Mouse (Mus musculus) forebrain, embryonic 14.5 days (tissue): ENCODE measurements around the gene Tor4a. TPM values are rescaled to one million over a fixed set of nuclear protein-coding genes. Genes with fewer than 3 reads are reported as not detected.

Experiments
- ATAC-seq: fragments of 200-750 bp; cut with Nextera tagmentation; 2 replicates; pipeline ENCODE4 v1.8.0; 2017; ENCODE audit warnings: mild to moderate bottlenecking, moderate library complexity
- DNase-seq: peaks from one replicate; pipeline ENCODE4 v3.0.0-alpha.2; 2015; ENCODE audit warnings: low spot score
- H3K27ac ChIP-seq: fragments of 300-500 bp; sonication (generic); 2 replicates; pipeline ENCODE4 v1.5.1; 2014; ENCODE audit warnings: low read depth, mild to moderate bottlenecking, control low read depth, low read length, moderate library complexity
- H3K27me3 ChIP-seq: fragments of 300-500 bp; sonication (generic); replicated peaks from 2 replicates; pipeline ENCODE4 v1.6.1; 2014; ENCODE audit warnings: low read length, control low read depth, mixed read lengths; ENCODE audit not compliant: control insufficient read depth, insufficient read depth
- H3K36me3 ChIP-seq: fragments of 300-500 bp; sonication (generic); 2 replicates; pipeline ENCODE4 v1.6.1; 2014; ENCODE audit warnings: low read length, control low read depth; ENCODE audit not compliant: control insufficient read depth, insufficient read depth
- H3K4me1 ChIP-seq: fragments of 300-500 bp; sonication (generic); 2 replicates; pipeline ENCODE4 v1.6.1; 2014; ENCODE audit warnings: antibody characterized with exemption, low read length, control low read depth; ENCODE audit not compliant: control insufficient read depth, insufficient read depth
- H3K4me2 ChIP-seq: fragments of 300-500 bp; sonication (generic); 2 replicates; pipeline ENCODE4 v1.6.1; 2014; ENCODE audit warnings: mild to moderate bottlenecking, control low read depth, low read length
- H3K4me3 ChIP-seq: fragments of 300-500 bp; sonication (generic); 2 replicates; pipeline ENCODE4 v1.5.1; 2014; ENCODE audit warnings: low read depth, low read length, control low read depth
- H3K9ac ChIP-seq: fragments of 300-500 bp; sonication (generic); 2 replicates; pipeline ENCODE4 v1.6.1; 2014; ENCODE audit warnings: mild to moderate bottlenecking, low read length, control low read depth, moderate library complexity
- H3K9me3 ChIP-seq: fragments of 300-500 bp; sonication (generic); replicated peaks from 2 replicates; pipeline ENCODE4 v1.6.1; 2016; ENCODE audit warnings: low read length, control low read depth, mixed read lengths; ENCODE audit not compliant: control insufficient read depth
- WGBS: fragments of 180-500 bp; shearing (Covaris S2); extraction: QIAGEN DNeasy Blood & Tissue Kit; methylation state at CpG from one replicate; pipeline ENCODE4 v1.1.7; 2014; 5-methylcytosine and 5-hydroxymethylcytosine counted together
- polyA plus RNA-seq: library from polyadenylated mRNA; unstranded; fragments of >200 nt; fragmentation: Nextera tagmentation; extraction: Ambion mirVana; gene quantifications from 2 replicates; pipeline ENCODE4 v1.2.1, GENCODE M21; 2014

The Tor4a gene
- polyA plus RNA-seq, 1 experiment from 2014 or later: 0.97 TPM

DNA sequence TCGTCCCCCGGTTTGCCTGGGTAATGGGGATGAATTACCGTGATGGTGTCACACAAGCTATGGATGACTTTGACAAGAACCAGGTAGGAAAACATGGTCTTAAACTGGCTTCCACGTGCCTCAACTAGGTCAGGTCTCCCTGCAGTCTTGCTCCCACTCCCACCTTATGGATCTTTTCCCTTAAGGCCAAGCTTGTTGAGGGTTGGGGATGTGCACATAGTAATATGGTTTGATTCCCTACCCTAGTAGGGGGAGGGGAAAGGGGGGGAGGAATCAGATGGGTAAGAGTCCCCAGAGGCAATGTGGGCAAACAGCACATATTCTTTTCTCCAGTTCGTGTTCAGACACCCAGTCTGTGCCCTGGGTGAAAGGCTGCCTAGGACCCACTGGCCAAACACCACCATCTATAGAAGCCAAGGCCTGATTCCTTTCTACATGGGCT lies 24.7 kb upstream of the Tor4a start:
- Histone ChIP-seq H3K27me3 (no peaks in the 10 kb centered on the region), H3K27ac (no peak overlapping the region), H3K4me3 (no peak overlapping the region), H3K9ac (no peak overlapping the region), H3K4me1 (peaks cover 12% of the 10 kb centered on the region), H3K4me2 (no peak overlapping the region), H3K9me3 (no peaks in the 10 kb centered on the region), H3K36me3 (peaks cover 8% of the 10 kb centered on the region; the same call in 1 of the 2 replicates)
- ATAC-seq (no peak), DNase-seq (no peak)
- 74% methylated on average over 5 of the region's 5 CpGs for WGBS

DNA sequence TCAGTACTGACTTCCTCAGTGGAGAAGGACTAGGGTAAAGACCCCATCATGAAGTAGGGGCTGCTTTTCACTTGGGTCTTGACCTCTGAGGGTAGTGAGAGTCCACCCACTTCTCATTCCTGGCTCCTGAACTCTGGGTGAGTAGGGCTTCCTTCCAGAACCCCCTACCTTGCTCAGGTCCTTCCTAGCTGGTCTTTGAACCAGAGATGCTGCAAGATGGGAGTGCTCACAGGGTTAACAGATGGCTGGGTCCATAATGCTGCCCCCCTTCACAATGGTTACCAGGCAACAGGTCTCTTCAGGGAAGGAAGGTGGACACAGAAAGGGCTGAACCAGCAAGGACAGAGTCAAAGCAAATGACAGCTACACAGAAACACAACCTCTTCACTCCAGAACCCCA lies 21.8 kb upstream of the Tor4a start, which contains the start of gene Fam166a:
TSS of gene Fam166a (plus strand) at position 301 of the 400 bp plus-strand sequence.
- Histone ChIP-seq H3K36me3 (peaks cover 8% of the 10 kb centered on the region; the same call in 1 of the 2 replicates), H3K9me3 (no peaks in the 10 kb centered on the region), H3K9ac (no peak within 1 kb of the TSS), H3K4me1 (peaks cover 3% of the 10 kb centered on the region), H3K27ac (no peak within 1 kb of the TSS), H3K4me2 (no peak within 1 kb of the TSS), H3K4me3 (no peak within 1 kb of the TSS), H3K27me3 (no peaks in the 10 kb centered on the region)
- ATAC-seq (no peak), DNase-seq (no peak)

DNA sequence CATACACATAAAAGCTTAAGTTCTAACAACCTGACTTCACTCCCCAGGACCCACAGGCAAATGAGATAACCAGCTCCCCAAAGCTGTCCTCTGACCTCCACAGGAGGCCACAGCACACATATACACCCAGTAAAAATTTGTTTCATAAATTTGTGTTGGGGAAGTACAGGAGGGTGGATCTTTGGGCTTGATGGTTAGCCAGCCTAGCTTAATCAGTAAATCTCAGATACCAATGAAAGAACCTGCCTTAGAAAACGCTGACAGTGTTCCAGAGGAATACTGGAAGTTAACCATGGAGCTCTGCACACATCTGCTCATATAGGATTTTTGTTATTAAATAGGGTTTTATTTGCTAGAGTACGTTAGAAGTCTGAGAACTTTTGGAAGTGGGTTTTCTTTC lies 21.0 kb upstream of the Tor4a start:
- 67% methylated on average over 2 of the region's 2 CpGs for WGBS

DNA sequence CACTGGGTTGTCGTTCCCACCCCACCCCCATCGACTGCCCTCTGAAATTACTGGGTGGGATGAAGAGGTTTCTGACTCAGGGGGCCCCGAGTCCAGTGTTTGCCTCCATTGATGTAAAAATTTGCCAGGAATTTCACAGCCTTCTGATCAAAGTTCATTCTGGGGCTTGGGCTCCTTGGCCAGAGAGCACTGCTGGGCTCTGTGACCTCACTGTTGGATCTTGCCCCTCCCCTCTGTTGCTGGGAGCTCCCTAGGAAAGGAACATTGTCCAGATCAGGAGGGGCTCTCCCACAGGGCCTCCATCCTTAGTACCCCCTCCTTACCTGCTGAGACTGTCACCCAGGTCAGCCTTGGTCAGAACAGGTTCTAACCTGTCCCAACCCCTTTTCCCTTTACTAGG lies 17.8 kb upstream of the Tor4a start, which contains the start of gene Stpg3:
TSS of gene Stpg3 (minus strand) at position 194 of the 400 bp plus-strand sequence.
- Histone ChIP-seq H3K9me3 (no peaks in the 10 kb centered on the region), H3K36me3 (no peaks in the 10 kb centered on the region), H3K9ac (no peak within 1 kb of the TSS), H3K4me3 (no peak within 1 kb of the TSS), H3K27me3 (no peaks in the 10 kb centered on the region), H3K4me2 (no peak within 1 kb of the TSS), H3K27ac (no peak within 1 kb of the TSS), H3K4me1 (peaks cover 11% of the 10 kb centered on the region)
- ATAC-seq: no peak
- DNase-seq: no peak
- WGBS: 79% methylated on average over 3 of the region's 3 CpGs

More for the DNA sequence above, 21.0 kb upstream of the Tor4a start:
- Histone ChIP-seq H3K4me3 (no peak overlapping the region), H3K9ac (no peak overlapping the region), H3K27ac (no peak overlapping the region), H3K4me1 (no peaks in the 10 kb centered on the region), H3K4me2 (no peak overlapping the region), H3K9me3 (no peaks in the 10 kb centered on the region), H3K27me3 (no peaks in the 10 kb centered on the region), H3K36me3 (peaks cover 8% of the 10 kb centered on the region; the same call in 1 of the 2 replicates)
- ATAC-seq (no peak), DNase-seq (no peak)

DNA sequence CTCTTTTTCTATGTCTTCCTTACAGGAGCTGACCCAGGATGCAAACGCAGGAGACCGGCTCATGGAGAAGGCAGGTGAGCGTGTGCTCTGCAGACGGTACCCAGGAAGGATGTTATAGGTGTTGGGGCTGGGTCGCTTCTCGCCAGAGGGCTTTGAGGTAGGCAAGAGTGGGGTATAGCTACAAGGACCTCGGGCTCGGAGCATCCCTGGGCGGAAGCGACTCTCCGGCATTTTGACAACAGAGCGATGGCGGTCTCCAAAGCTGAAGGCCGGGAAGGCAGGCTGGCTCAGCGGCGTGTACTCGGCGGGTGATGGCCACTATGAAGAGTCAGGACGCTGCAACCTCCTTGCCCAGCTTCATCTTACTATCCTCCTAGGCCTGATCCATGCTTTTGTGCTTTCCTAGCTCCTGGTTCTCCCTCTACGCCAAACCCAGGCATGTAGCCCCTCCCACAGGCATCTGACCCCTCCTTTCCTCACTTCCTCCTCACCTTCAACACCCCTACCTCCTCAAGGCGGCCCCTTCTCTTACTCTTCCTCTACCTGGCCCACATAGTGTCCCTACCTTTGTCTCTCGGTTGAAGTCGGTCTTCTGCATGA lies 16.7 kb upstream of the Tor4a start:
- peaks cover 15% of the 10 kb centered on the region for H3K4me1 ChIP-seq
- no peak overlapping the region for H3K27ac ChIP-seq
- no peak overlapping the region for H3K4me3 ChIP-seq
- peaks cover 7% of the 10 kb centered on the region; the same call in 1 of the 2 replicates for H3K36me3 ChIP-seq
- no peak overlapping the region for H3K4me2 ChIP-seq
- no peak for ATAC-seq
- H3K27me3 ChIP-seq: no peaks in the 10 kb centered on the region
- H3K9ac ChIP-seq: no peak overlapping the region
- no peaks in the 10 kb centered on the region for H3K9me3 ChIP-seq
- 78% methylated on average over 23 of the region's 23 CpGs for WGBS
- no peak for DNase-seq

DNA sequence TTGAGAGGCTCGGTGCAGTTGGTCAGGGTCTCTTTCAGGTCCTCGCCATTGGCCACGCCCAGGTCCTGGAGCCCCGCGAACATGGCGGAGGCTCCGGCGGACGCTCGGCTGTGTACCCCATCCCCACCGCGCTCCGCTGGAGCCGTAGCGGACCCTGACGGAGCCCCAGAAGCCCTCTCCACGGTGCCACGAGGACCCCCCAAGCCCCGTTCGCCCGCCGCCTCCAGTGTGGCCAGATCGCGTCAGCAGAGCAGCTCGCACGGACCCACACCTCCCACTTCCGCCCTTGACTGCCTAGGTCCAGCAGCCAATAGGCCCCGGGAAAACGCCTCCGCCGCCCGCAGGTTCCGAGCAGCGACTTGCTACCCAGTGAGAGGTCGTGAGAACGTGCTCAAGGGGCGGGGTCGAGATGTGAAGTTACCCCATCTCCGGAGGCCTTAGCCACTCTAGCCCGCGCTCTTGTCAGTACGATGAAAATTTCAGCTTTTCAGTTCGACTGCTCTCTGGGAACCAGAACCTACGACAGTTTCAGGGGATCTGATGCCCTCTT lies 14.5 kb upstream of the Tor4a start, which contains the start of gene Nelfb:
TSS of gene Nelfb (minus strand) at position 369 of the 550 bp plus-strand sequence.
- Histone ChIP-seq H3K4me1 (peaks cover 15% of the 10 kb centered on the region), H3K36me3 (peaks cover 19% of the 10 kb centered on the region), H3K4me2 (peak within 1 kb of the TSS; percentile 93), H3K27me3 (no peaks in the 10 kb centered on the region), H3K27ac (peak within 1 kb of the TSS; percentile 81), H3K9ac (peak within 1 kb of the TSS; percentile 91), H3K9me3 (no peaks in the 10 kb centered on the region), H3K4me3 (peak within 1 kb of the TSS; percentile 89)
- DNase-seq (peak; percentile 87), ATAC-seq (peak; percentile 93)
- WGBS: under 1% methylated on average over 44 of the region's 44 CpGs

- ATAC-seq (peak; percentile 57), DNase-seq (no peak)
- H3K9ac ChIP-seq: peak overlapping the region; percentile 91
- peak overlapping the region; percentile 81 for H3K27ac ChIP-seq
- H3K4me2 ChIP-seq: peak overlapping the region; percentile 93
- peaks cover 15% of the 10 kb centered on the region for H3K4me1 ChIP-seq
- no peaks in the 10 kb centered on the region for H3K27me3 ChIP-seq
- 0% methylated on average over 24 of the region's 24 CpGs for WGBS
- H3K36me3 ChIP-seq: peaks cover 24% of the 10 kb centered on the region
- H3K9me3 ChIP-seq: no peaks in the 10 kb centered on the region
- H3K4me3 ChIP-seq: peak overlapping the region; percentile 89
Observed at GRCm38 (mm10) chr2:25210686-25211085, 14.0 kb upstream of the Tor4a start.

- Histone ChIP-seq H3K9me3 (no peaks in the 10 kb centered on the region), H3K9ac (no peak overlapping the region), H3K36me3 (peaks cover 55% of the 10 kb centered on the region), H3K27me3 (no peaks in the 10 kb centered on the region), H3K4me2 (no peak overlapping the region), H3K4me1 (peaks cover 15% of the 10 kb centered on the region), H3K27ac (no peak overlapping the region), H3K4me3 (no peak overlapping the region)
- DNase-seq (no peak), ATAC-seq (no peak)
- 92% methylated on average over 1 of the region's 1 CpGs for WGBS
Observed at GRCm38 (mm10) chr2:25207593-25207992, 10.9 kb upstream of the Tor4a start.

DNA sequence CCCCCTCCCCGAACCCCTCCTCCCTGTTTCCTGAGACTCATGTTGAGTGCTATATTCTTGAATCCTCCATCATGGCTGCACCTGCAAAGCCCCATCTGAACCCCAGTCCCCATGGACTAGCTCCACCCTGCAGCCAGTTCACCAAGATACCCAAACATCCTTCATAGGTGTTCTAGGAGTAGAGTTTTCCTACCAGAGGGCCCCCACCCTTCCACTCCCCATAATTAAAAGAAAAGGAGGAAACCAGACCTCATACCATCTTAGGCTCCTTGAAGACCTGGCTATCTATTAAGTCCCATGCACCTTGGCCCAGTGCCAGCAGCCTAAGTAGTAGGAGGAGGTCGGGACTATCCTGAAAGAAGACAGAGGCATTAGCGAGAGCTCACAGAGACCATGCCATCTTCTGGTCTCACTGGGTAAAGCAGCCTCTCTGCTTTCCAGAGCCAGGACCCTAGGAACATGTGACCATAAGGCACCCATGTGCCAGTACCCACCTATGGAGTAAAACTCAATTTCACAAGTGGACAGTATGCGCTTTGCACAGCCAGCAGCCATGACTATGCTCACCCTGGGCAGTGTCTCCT lies 7.0 kb upstream of the Tor4a start:
- peak; percentile 26; the same call in 1 of the 2 replicates for ATAC-seq
- DNase-seq: no peak
- no peak overlapping the region for H3K4me3 ChIP-seq
- no peak overlapping the region for H3K9ac ChIP-seq
- H3K9me3 ChIP-seq: no peaks in the 10 kb centered on the region
- H3K36me3 ChIP-seq: peaks cover 88% of the 10 kb centered on the region
- H3K27me3 ChIP-seq: no peaks in the 10 kb centered on the region
- WGBS: 58% methylated on average over 4 of the region's 4 CpGs
- H3K4me1 ChIP-seq: no peaks in the 10 kb centered on the region
- H3K4me2 ChIP-seq: no peak overlapping the region
- H3K27ac ChIP-seq: no peak overlapping the region
